Mouse (Mus musculus): ENCODE measurements at regions not wholly inside any gene's neighbourhood (a gene's known extent, or its start where the extent isn't known, plus 50 kb on each side); places are given as distances from the start of the nearest gene placed in this dataset.

DNA sequence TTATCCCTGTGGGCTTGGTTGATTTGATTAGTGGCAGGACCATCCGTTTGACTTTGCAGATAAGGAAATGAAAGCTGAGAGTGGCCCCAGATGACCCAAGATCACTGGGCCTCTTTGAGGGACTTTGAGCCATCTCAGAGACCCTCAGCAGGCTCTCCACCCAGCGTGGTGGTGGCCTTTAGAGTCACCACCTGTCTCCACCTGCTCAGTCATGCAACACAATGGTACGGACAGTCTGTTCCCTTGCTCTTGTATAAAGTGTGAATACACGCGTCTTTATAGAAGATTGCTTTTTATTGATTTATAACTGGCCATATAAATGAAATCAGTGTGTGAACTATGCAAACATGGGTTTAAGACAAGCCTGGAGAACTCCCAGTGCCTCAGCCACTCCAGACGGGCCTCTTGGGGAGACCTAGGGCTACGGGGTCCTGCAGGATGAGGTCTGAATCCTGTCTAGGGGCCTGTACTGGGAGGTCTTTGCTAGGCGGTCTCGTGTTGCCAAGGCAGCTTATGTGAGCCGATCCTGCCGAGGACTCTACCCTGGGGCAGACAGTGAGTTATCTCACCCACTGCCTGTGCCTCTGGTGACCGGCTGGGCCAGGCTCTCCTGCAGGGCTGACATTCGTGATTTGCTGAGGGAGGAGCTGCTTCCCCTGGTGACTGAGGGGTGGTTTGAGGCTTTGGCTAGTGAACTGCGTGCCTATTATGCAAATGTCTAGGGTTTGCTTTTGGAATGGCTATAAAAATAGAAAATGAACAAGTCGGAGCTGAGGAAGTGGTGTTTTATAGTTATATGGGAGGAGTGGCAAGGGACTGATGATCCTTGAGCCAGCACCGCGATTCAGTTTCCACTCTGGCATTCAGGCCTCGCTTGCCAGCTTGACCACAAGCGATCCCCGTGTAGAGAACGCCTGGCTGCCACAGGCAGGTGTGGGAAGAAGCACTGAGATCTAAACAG is 176.5 kb downstream of the Fam43a start:
- DNase-seq: peak; percentile 17 to 20

DNA sequence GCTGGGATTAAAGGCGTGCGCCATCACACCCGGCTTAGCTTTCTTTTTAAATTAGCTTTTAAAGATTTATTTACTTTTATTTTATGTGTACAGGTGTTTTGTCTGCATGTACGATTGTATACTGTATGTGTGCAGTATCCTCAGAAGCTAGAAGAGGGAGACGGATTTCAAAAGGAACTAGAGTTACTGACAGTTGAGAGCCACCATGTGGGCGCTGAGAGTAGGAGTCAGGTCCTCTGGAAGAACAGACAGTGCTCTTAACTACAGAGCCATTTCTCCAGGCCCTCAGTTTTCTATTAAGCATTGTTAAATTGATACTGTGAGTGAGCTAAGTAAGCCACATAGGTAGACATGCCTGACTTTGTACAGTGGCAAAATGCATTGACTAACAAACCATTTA is 177.9 kb downstream of the Fam43a start:
- no peak for DNase-seq

DNA sequence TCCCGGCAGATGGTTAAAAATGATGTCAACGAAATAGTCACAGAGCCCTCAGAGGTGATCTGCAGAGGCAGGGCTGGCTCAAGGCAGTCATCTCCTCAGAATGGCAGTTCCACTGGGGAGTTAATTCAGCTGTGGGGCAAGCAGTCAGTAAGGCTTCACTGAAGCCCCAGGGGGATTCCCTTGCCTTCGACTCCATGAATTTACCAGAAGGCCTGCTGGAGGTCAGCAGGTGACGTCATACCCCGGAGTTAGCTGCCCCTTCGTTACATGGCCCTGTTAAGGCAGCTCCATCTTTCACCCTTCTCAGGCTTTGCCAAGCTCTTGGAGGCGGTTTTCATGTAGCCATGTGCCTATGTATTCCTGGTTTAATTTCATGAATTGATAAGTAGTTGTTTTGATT is 178.6 kb downstream of the Fam43a start:
- no peak for DNase-seq

DNA sequence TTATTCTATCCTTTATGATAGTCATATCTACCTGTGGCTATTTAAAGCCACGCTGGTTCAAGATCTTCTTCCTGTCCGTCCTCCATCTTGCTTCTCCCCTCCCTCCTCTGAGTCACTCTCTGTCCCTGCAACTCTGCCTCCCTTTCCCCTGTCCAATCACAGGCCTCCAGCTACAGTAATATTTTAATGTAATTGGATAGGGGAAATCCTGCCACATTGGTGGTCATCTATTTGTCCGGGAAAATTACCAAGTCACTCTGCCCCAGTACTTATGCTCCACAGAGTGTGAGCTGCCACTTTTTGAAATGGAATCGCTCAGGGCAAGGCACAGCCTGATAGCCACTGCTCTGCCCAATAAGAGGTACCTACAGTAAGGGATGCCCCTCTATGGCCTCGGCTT is 179.4 kb downstream of the Fam43a start:
- no peak for DNase-seq

DNA sequence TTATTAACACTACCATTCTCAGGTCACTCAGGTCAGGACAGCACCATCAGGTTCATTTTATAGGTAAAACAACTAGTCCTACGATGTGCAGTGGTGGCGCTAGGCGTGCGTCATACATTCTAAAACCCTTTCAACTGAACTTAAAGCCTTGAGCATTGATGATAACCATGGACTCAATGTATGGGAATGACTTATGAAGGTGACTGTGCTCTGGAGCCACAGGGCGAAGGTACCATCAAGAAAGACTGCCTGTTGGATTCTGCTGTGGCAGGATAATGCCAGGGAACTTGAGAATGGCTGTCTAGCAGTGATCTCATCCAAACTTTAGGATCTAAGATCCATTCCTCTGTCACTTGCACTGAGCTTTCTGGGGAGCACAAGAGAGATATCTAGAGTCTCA is 184.7 kb downstream of the Fam43a start:
- no peak for DNase-seq

DNA sequence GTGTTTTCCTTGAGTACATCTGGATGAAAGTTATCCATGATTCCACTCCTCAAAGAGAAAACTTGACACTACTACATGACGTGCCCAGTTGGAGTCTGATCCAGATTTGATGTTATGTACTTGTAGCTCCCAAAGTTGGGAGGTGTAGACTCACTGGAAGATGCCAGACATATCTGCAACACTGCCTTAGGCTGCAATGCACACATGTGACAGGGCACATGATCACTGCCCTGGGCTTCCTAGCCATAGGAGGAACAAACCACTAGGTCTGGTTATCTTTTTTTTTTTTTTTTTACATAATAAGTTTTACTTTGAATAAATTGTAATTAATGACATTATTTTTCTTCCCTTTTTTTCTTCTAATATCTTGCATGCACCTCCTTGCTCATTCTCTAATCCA is 185.4 kb downstream of the Fam43a start:
- no peak for DNase-seq

DNA sequence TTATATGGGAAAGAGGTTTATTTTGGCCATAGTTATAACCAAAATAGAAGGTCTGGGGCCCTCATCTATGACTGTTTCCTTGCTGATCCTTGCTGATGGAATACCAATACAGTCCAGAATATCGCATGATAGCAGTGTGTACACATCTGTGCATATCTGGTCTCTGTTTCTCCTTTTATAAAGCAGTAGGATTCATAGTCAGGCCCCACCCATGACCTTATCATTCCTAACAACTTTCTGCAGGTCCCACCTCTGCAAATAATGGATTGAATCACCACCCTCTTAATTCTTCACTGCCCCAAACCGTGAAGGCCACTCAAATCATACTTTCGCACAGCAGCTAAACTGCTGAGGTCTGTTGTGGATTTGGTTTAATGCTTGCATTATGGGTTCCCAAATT is 186.5 kb downstream of the Fam43a start:
- no peak for DNase-seq

DNA sequence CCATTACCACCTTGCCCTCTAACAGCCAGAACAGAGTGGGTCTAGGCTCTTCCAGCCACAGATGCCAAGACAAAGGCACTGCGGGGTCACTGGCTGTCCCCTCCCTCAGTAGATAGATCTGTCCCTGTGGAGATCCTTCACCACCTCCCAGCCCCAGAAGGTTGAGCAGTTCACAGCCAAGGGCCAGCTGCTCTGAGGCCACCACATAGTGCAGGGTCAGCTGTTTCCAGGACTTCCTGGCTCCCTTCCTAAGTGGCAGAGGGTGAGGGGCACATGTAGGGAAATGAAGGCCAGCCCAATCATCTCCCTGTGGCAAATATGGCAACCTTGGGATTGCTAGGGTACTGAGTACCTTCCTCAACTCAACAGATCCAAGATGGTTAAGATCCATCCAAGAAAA is 187.8 kb downstream of the Fam43a start:
- no peak for DNase-seq

DNA sequence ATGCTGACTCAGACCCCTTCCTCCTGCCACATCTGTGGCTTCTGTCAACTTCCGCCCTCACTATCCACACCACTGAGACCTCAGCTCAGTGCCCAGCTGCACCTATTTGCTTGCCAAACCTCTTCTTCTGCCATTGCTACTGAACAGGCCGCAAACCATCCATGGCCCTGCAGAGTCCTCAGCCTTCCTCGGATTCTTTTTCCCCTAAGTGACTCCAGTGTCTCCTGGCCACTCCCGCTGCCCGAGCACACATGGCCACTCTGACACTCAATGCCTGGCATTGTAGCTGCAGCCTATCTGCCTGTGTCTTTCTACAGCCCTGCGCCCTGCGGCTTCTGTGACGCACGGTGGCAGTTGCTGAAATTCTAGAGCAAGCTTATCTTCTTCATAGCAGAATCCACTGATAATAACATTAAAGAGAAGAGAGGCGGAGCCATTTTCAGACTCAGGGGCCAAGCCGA is 188.8 kb downstream of the Fam43a start:
- no peak for DNase-seq

DNA sequence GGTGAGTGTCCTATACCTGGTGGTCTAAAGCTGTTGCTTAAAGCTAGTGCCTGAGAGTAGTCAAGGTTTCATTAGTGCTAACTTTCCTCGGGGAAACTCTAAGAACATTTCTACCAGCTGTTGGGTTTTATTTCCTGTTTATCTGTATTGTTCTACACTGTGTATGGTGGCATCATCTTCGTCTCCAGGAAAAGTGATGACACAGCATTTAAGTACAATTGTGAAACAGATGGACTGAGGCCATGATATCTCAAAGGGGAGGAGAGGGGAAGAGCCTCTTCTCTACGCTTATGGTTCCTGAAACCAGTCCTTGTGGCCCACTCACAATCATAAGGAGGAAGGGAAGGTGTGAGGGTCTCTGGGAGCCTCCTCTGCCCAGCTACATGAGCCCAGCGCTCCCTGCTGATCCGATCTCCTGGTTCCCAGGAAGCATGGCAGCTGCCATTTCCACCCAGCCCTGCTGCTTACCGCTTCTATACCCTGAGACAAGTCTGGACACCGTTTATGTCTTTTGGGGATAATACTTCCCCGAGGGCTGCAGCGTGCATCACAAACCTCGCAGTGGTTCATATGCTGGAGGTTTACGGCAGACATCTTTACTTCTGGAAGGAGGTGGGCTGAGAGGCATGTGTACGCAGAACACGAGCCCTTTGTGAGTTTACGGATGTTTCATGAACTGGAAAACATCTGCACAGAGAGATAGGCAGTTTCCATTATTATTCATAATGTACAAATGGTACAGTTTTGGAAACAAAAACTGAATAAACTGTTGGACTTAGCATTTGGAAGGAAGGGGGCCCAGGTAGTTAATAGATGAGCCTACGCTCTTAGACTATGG is 189.6 kb downstream of the Fam43a start:
- no peak for DNase-seq

DNA sequence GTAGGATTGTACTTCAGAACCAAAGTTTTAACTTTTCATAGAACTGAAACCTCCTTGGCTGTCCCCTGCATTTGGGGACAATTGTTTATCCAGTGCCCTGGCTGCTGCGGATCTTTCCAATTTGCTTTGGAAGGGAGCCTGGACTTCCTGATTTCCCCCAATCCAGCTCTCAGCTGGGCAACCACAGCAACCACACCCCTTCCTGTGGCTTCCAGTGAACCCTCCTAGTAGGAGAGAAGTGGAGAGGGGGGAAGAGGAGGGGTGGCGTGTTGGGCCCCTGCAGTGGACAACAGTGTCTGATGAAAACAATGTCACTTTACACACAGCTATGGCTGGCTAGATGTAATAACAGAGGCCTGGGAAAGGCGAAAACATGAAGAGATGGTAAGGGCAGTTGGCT is 190.5 kb downstream of the Fam43a start:
- DNase-seq: no peak

DNA sequence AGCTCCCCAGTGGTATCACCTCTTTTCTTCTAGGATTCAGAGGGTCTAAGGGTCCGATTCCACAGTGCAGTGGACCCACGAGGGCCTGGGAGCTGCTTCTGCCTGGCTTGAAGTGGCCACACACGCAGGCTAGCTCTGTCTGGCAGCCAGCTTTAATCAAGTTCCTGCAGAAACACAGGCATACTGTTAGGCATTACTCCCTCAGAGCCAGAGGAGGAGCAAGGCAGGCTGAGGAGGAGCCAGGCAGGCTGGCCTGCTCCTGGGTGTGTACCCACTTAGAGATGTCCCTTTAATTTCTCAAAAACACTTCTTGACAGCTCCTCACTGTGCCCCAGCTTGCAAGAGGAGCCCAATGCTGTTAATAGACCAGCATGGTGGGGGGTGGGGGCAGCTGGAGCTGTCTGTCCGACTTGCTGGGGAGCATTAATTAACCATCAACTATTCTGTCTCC is 191.1 kb downstream of the Fam43a start:
- no peak for DNase-seq

DNA sequence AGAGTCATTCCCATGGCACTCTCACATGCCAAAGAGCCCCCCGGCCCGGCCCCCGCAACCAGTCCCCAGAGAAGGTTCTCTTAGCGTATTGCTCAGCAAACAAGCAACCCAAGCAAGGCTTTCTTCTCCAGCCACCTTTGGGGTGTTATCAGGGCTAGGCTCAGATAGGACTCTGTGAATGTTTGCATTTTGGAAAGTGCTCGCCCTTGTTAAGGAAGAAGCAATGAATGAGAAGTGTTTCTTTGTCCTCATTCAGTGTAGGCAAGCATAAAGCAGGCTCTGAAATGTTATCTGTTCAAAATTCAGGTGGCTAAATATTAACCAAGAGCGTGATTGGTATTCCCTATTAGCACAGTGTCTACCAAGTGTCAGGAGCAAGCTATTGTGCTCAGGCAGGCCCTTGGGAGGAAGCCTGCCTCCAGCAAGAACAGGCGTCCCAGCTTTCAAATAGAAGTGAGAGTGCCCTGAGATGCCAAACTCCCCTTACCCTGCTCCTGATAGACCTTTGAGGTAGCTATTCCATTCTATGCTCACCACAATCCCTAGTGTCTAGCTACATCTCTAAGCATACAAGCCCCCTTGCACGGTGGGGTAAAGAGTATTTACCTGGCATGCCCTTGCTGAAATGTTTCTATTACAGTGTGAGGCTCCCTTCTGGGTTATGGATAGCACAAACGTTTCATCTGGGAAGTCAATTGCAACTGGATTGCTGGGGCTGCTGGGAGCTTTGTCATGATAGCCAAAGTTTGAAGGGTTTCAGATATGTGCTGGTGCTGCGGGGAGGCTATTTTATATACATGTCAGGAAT is 191.7 kb downstream of the Fam43a start:
- no peak for DNase-seq

DNA sequence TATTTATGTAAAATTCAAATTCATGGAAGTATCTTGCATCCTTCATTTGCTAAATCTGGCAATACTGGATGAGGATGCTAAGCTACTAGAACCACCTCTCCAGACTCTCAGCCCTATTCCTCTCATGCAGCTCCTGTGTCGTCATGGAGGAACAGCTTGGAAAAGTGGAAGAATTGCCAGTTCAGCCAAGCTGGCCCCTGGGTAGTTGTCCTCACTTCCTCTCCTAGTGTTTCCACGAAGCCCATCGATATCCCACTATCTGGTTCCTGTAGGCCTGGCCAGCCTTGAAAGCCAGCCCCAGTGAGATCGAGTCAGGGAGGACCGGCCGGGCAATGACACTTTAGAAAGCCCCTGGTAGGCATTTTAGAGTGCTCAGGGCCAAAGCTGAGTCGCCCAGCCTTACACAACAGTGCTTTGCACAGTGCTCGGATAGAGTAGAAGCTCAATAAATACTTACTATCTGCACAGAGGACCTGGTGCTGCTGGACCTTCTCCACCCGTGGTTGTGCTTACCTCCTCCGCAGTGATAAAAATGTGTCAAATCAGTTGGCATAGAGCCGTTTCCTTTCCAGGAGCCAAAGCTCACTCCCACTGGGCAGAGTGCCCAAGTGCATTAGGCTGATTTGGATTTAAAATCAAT is 193.3 kb downstream of the Fam43a start:
- no peak for DNase-seq

DNA sequence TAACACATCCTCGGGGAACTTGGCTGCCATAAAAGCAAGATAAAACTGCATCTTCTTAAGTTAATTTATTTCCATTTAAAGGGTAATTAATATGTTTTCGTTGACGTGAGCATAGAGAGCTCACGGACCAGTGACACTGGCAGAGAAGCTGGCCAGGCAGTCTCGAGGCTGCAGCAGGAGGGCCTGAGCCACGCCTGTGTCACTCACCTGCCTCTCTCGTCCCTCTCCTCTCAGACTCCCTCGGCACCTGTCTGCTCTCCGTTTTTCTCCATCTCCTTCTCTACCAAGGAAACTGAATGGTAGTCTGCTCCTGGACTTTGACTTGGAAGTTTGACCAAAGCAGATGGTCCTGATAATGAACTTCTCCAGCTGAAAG is 193.8 kb downstream of the Fam43a start:
- no peak for DNase-seq

DNA sequence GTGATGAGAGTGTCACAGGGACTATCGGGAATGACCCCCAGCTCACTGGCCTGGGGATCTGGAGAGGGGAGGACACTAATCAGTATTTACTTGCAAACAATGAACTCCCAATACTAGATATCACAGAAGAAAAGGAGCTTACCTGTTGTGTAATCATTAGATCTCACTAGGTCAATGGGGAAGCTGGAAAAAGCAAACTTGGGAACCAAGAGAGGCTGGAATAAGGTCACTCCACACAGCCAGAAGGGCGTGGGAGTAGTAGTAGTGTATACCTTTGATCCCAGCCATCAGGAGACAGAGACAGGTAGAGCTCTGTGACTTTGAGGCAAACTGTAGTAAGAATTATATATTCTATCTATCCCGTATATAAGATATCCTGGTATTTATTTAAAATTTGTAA is 194.3 kb downstream of the Fam43a start:
- DNase-seq: no peak

DNA sequence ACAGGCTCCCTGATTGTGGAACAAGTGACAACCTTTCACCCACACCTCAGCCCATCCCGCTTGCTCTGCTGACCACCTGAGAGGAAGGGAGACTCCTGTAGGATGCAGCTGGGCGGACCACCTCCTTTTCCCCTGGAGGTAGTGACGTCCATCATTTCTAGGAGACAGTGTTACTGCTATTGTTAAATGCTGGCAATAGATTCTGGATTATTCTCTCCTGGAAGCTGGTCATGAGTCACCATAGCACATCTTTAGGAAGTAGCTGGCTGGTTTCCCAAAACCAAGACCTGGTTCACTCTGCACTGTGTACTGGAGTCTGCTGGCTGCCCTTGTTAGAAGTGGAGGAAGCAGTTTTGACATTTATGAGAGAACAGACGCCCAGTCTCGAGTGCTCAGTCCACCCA is 196.0 kb downstream of the Fam43a start:
- DNase-seq: no peak

DNA sequence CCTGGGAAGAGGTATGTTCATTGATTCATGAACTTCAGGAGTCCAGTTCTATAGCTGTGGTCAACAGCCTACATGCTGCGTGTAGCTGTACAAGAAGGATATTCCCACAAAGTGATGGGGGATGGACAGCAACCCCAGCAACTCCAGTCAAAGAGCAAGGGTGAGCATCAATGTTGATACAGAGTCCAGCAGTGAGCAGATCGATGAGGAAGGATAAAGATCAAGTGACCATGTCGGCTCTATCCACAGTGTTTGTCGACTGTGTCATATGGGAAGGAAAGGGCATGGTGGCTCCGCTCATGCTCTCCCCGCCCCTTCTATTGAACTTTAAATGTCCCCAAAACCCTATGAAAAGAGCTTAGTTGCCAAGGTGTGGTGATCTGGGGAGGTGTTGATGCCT is 196.6 kb downstream of the Fam43a start:
- DNase-seq: no peak

DNA sequence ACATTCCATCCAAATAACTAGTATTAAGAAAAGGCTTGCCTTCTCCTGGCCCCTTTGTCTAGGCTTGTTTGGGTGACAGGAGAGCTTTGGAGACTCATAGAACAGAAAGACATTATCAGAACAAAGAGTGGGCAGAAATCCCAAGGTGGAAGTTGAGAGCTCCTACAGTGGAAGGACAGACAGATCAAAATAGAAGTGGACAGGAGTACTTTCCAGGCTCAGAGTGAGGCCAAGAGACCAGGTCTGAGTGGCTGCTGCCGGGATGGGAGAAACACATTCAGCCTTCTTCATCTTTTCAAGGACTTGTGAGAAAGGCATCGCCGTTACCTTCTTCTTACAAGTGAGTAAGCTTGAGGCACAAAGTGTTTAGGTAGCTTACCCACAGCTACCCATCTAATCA is 197.5 kb downstream of the Fam43a start:
- no peak for DNase-seq

DNA sequence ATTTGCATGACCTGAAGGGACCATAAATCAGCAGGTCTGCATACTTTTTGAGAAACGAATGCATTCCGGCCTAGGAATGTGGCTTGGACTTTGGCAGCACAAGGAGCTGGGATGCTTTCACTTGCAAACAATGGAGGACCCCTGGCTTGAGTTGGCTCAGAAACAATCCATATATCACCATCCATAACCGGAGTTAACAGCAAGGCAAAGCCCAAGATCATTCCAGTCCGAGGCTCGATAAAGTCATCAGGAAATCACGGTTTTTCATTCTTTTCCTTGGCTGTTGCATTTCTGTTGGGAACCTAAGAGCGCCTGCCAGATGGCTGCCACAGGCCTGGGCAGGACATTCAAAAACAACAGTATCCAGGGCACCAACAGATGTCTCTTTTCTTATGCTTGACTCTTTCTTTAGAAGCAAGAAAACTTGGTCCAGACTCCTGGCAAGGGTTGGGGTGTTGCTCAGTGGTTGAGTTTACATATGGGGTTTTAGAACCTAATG is 198.5 kb downstream of the Fam43a start:
- no peak for DNase-seq

DNA sequence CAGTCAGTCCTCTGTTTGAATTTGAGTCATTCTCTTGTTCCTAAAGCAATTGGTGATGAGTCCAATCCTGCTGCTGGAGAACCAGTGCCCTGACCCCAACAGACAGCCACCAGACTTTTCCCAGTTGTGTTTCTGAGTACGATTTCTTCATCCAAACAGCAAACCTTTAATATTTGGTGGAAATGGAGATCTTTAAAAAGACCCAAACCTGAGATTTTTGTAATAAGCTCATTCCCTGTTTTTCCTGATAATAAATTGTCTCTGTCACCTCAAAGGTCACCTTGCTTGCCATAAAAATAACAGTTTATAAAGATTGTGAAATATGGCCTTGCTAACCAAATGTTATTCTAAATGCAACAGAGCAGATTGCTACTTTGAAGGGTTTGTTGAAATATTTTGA is 199.0 kb downstream of the Fam43a start:
- DNase-seq: no peak
